Mouse (Mus musculus) midbrain, postnatal 0 days (tissue): ENCODE measurements around the gene AU015836. TPM values are rescaled to one million over a fixed set of nuclear protein-coding genes. Genes with fewer than 3 reads are reported as not detected.

Source experiments
- ATAC-seq: fragments of 200-750 bp; cut with Nextera tagmentation; 2 replicates; pipeline ENCODE4 v1.8.0; 2017; ENCODE audit warnings: moderate number of reproducible peaks, mild to moderate bottlenecking, moderate TSS enrichment, moderate library complexity; ENCODE audit not compliant: low FRiP score
- DNase-seq: peaks from one replicate; pipeline ENCODE4 v3.0.0-alpha.2; 2015; ENCODE audit warnings: low spot score
- H3K27ac ChIP-seq: fragments of 300-500 bp; sonication (generic); 2 replicates; pipeline ENCODE4 v1.5.1; 2014; ENCODE audit warnings: low read depth, mild to moderate bottlenecking, low read length, mixed read lengths
- H3K27me3 ChIP-seq: fragments of 300-500 bp; sonication (generic); 2 replicates; pipeline ENCODE4 v1.6.1; 2014; ENCODE audit warnings: low read length, control low read depth, mixed read lengths; ENCODE audit not compliant: insufficient read depth
- H3K36me3 ChIP-seq: fragments of 300-500 bp; sonication (generic); 2 replicates; pipeline ENCODE4 v1.6.1; 2014; ENCODE audit warnings: low read length, control low read depth, mixed read lengths; ENCODE audit not compliant: insufficient read depth
- H3K4me1 ChIP-seq: fragments of 300-500 bp; sonication (generic); 2 replicates; pipeline ENCODE4 v1.6.1; 2014; ENCODE audit warnings: mild to moderate bottlenecking, control low read depth, antibody characterized with exemption, low read length, mixed read lengths; ENCODE audit not compliant: insufficient read depth
- H3K4me2 ChIP-seq: fragments of 300-500 bp; sonication (generic); 2 replicates; pipeline ENCODE4 v1.6.1; 2014; ENCODE audit warnings: low read depth, mild to moderate bottlenecking, low read length, mixed read lengths; ENCODE audit not compliant: poor library complexity, severe bottlenecking
- H3K4me3 ChIP-seq: fragments of 300-500 bp; sonication (generic); 2 replicates; pipeline ENCODE4 v1.5.1; 2014; ENCODE audit warnings: low read depth, mild to moderate bottlenecking, low read length, moderate library complexity
- H3K9ac ChIP-seq: fragments of 300-500 bp; sonication (generic); replicated peaks from 2 replicates; pipeline ENCODE4 v1.6.1; 2014; ENCODE audit warnings: mild to moderate bottlenecking, low read length, moderate library complexity, mixed read lengths; ENCODE audit not compliant: poor library complexity, severe bottlenecking
- H3K9me3 ChIP-seq: fragments of 300-500 bp; sonication (generic); 2 replicates; pipeline ENCODE4 v1.6.1; 2016; ENCODE audit warnings: low read length, control low read depth
- CTCF ChIP-seq: IDR thresholded peaks from 2 replicates; pipeline ENCODE4 v1.5.1; 2016; ENCODE audit warnings: antibody characterized with exemption, mild to moderate bottlenecking
- WGBS: fragments of 180-500 bp; shearing (Covaris S2); extraction: QIAGEN DNeasy Blood & Tissue Kit; methylation state at CpG from one replicate; pipeline ENCODE4 v1.1.7; 2014; 5-methylcytosine and 5-hydroxymethylcytosine counted together
- polyA plus RNA-seq: library from polyadenylated mRNA; unstranded; fragments of >200 nt; fragmentation: Nextera tagmentation; extraction: Ambion mirVana; gene quantifications from 2 replicates; pipeline ENCODE4 v1.2.1, GENCODE M21; 2015
- total RNA-seq: library from RNA; depleted of rRNA; stranded (reverse); fragments of >200 nt; gene quantifications from 2 replicates; pipeline ENCODE4 v1.2.3, GENCODE M21; 2014; rRNA removed

The AU015836 gene
- total and polyA plus RNA-seq, 2 experiments from 2014 or later: not detected

- WGBS: 84% methylated on average over 7 of the region's 7 CpGs
- H3K36me3 ChIP-seq: no peaks in the 10 kb centered on the region
- DNase-seq (no peak), ATAC-seq (no peak)
- no peak for TF ChIP-seq CTCF
- H3K9ac ChIP-seq: no peak overlapping the region
- H3K9me3 ChIP-seq: no peaks in the 10 kb centered on the region
- no peak overlapping the region for H3K4me3 ChIP-seq
- no peaks in the 10 kb centered on the region for H3K4me1 ChIP-seq
- no peak overlapping the region for H3K27ac ChIP-seq
- no peak overlapping the region for H3K4me2 ChIP-seq
- H3K27me3 ChIP-seq: peaks cover 12% of the 10 kb centered on the region
These were observed 43.3 kb downstream of the AU015836 start for GRCm38 (mm10) chrX:94011656-94012173.

- TF ChIP-seq CTCF: no peak
- DNase-seq: no peak
- Histone ChIP-seq H3K4me3 (no peak overlapping the region), H3K9ac (no peak overlapping the region), H3K9me3 (no peaks in the 10 kb centered on the region), H3K27me3 (peaks cover 8% of the 10 kb centered on the region), H3K36me3 (no peaks in the 10 kb centered on the region), H3K4me2 (no peak overlapping the region), H3K27ac (no peak overlapping the region), H3K4me1 (no peaks in the 10 kb centered on the region)
- WGBS: 31% methylated on average over 12 of the region's 12 CpGs
- no peak for ATAC-seq
These were observed 44.2 kb downstream of the AU015836 start for GRCm38 (mm10) chrX:94012479-94013167.

GRCm38 (mm10) chrX:94016891-94017290 lies 48.4 kb downstream of the AU015836 start:
- H3K4me1 ChIP-seq: no peaks in the 10 kb centered on the region
- no peak overlapping the region for H3K4me2 ChIP-seq
- H3K27me3 ChIP-seq: peaks cover 1% of the 10 kb centered on the region; the same call in 1 of the 2 replicates
- no peaks in the 10 kb centered on the region for H3K9me3 ChIP-seq
- H3K36me3 ChIP-seq: no peaks in the 10 kb centered on the region
- no peak for DNase-seq
- no peak for TF ChIP-seq CTCF
- WGBS: 31% methylated on average over 1 of the region's 1 CpGs
- no peak overlapping the region for H3K4me3 ChIP-seq
- ATAC-seq: no peak
- H3K9ac ChIP-seq: no peak overlapping the region
- H3K27ac ChIP-seq: no peak overlapping the region

- DNase-seq (no peak), ATAC-seq (no peak)
These were observed 53.9 kb downstream of the AU015836 start for GRCm38 (mm10) chrX:94022264-94022874.

More at GRCm38 (mm10) chrX:94022264-94022874, 53.9 kb downstream of the AU015836 start:
- 55% methylated on average over 5 of the region's 5 CpGs for WGBS
- H3K27ac ChIP-seq: no peak overlapping the region
- H3K36me3 ChIP-seq: no peaks in the 10 kb centered on the region
- no peak overlapping the region for H3K9ac ChIP-seq
- H3K4me1 ChIP-seq: no peaks in the 10 kb centered on the region
- no peak overlapping the region for H3K4me2 ChIP-seq
- H3K4me3 ChIP-seq: no peak overlapping the region
- H3K27me3 ChIP-seq: no peaks in the 10 kb centered on the region; the same call in 1 of the 2 replicates
- TF ChIP-seq CTCF: no peak
- no peaks in the 10 kb centered on the region for H3K9me3 ChIP-seq

Other genes starting within 250 kb of the AU015836 start
- gene Pdk3, start 136.5 kb upstream of the AU015836 start, total RNA-seq: 19.5 and 23.1 TPM in 2 replicates
- gene Pdk3, start 136.5 kb upstream of the AU015836 start, polyA plus RNA-seq: 14.7 and 14.9 TPM in 2 replicates
- 25.0 and 32.4 TPM in 2 replicates for gene Zfx, start 155.0 kb downstream of the AU015836 start, total RNA-seq
- 14.9 and 15.2 TPM in 2 replicates for gene Zfx, start 155.0 kb downstream of the AU015836 start, polyA plus RNA-seq
- 182 and 238 TPM in 2 replicates for gene Eif2s3x, start 244.2 kb downstream of the AU015836 start, total RNA-seq
- 61.2 and 92.5 TPM in 2 replicates for gene Eif2s3x, start 244.2 kb downstream of the AU015836 start, polyA plus RNA-seq